Mouse (Mus musculus): ENCODE data around the gene T2. TPM values are rescaled to one million over a fixed set of nuclear protein-coding genes. Genes with fewer than 3 reads are reported as not detected.

Gene T2
- total RNA-seq, 4 experiments from 2014 or later: not detected

- DNase-seq: no peak
These were observed 64.9 kb downstream of the T2 start for GRCm38 (mm10) chr17:8420739-8421138.

GRCm38 (mm10) chr17:8421517-8421916, 65.7 kb downstream of the T2 start:
- DNase-seq: no peak

GRCm38 (mm10) chr17:8423283-8423682, 67.5 kb downstream of the T2 start:
- DNase-seq: no peak

- no peak for DNase-seq
These were observed 73.6 kb downstream of the T2 start for GRCm38 (mm10) chr17:8429436-8429835.

GRCm38 (mm10) chr17:8429896-8430295, 74.1 kb downstream of the T2 start:
- no peak for DNase-seq

- no peak for DNase-seq
These were observed 76.5 kb downstream of the T2 start for GRCm38 (mm10) chr17:8432179-8432800.

- DNase-seq: no peak
These were observed 77.6 kb downstream of the T2 start for GRCm38 (mm10) chr17:8433121-8433977.

- no peak for DNase-seq
These were observed 78.5 kb downstream of the T2 start, which contains the start of gene T for GRCm38 (mm10) chr17:8433978-8434960. Gene T (plus strand): TSS chr17:8434423.

GRCm38 (mm10) chr17:8436184-8436583, 80.4 kb downstream of the T2 start:
- no peak for DNase-seq

GRCm38 (mm10) chr17:8444062-8444461, 88.3 kb downstream of the T2 start:
- DNase-seq: no peak

GRCm38 (mm10) chr17:8447676-8448192, 91.9 kb downstream of the T2 start:
- no peak for DNase-seq

- no peak for DNase-seq
These were observed 92.5 kb downstream of the T2 start for GRCm38 (mm10) chr17:8448324-8448723.

- DNase-seq: no peak
These were observed 99.4 kb downstream of the T2 start for GRCm38 (mm10) chr17:8455196-8455595.

GRCm38 (mm10) chr17:8455601-8456000, 99.8 kb downstream of the T2 start:
- no peak for DNase-seq

GRCm38 (mm10) chr17:8456856-8457460, 101.2 kb downstream of the T2 start:
- no peak for DNase-seq

GRCm38 (mm10) chr17:8461568-8461967, 105.8 kb downstream of the T2 start:
- DNase-seq: no peak

- DNase-seq: no peak
These were observed 107.8 kb downstream of the T2 start for GRCm38 (mm10) chr17:8463482-8464128.

GRCm38 (mm10) chr17:8467771-8468170, 112.0 kb downstream of the T2 start:
- no peak for DNase-seq

GRCm38 (mm10) chr17:8468716-8469344, 113.0 kb downstream of the T2 start:
- peak; percentile 63 for DNase-seq
